Comparison of ENCODE assay signal across 8 mouse cellular contexts in genomic region chr2:75137983-75138745, GRCm38 (mm10).
DNase-seq lines count a peak whose midpoint lies in the region; ATAC-seq and TF ChIP-seq lines count a peak whose summit lies in the region.

No protein-coding gene starts in this region.

- peak overlapping the region; percentile 35 for H3K4me3 ChIP-seq in forebrain, postnatal 0 days (ENCODE audit: low read depth, low read length)
- H3K4me3 ChIP-seq in hindbrain, embryonic 10.5 days: peak overlapping the region; percentile 50
- H3K4me3 ChIP-seq in lung, embryonic 16.5 days (ENCODE audit: low read length): peak overlapping the region; percentile 42

- peak; percentile 80 for TF ChIP-seq CTCF in forebrain, postnatal 0 days (IDR thresholded peaks at IDR 0.05; ENCODE audit: low read depth)

- no peaks in the 10 kb centered on the region for H3K9me3 ChIP-seq in forebrain, postnatal 0 days (ENCODE audit: low read length)
- H3K9me3 ChIP-seq in hindbrain, embryonic 10.5 days: no peaks in the 10 kb centered on the region
- no peaks in the 10 kb centered on the region for H3K9me3 ChIP-seq in lung, embryonic 16.5 days (ENCODE audit: control insufficient read depth, low read length)

- peaks cover 60% of the 10 kb centered on the region for H3K27me3 ChIP-seq in forebrain, postnatal 0 days (ENCODE audit: insufficient read depth, low read length)
- peaks cover 90% of the 10 kb centered on the region for H3K27me3 ChIP-seq in hindbrain, embryonic 10.5 days (ENCODE audit: insufficient read depth, poor library complexity, severe bottlenecking)
- peaks cover 73% of the 10 kb centered on the region for H3K27me3 ChIP-seq in lung, embryonic 16.5 days (ENCODE audit: control insufficient read depth, insufficient read depth, low read depth, low read length)

- DNase-seq in Muller cell, postnatal 12 days (ENCODE audit: inconsistent ontology term): peak; percentile 49
- peak; percentile 12 to 48 for DNase-seq in cerebellum, adult 18-20 months
- DNase-seq in forebrain, postnatal 0 days: peak; percentile 66
- DNase-seq in hindbrain, embryonic 10.5 days (ENCODE audit: low spot score): peak; percentile 65
- peak; percentile 54 to 76 for DNase-seq in layer of hippocampus, postnatal 25 days (ENCODE audit: extremely low spot score in 1 of 2, low spot score in 1 of 2)
- peak; percentile 13 for DNase-seq in retina, postnatal 7 days (ENCODE audit: low read depth, low spot score)
- DNase-seq in urinary bladder, postnatal 36 days (ENCODE audit: low spot score in 2 of 2): peak; percentile 37 to 60

- WGBS in forebrain, postnatal 0 days: 5% methylated on average over 29 of the region's 29 CpGs
- WGBS in hindbrain, embryonic 10.5 days: 6% methylated on average over 29 of the region's 29 CpGs
- 4% methylated on average over 29 of the region's 29 CpGs for WGBS in lung, embryonic 16.5 days

- peak overlapping the region; percentile 61 for H3K4me2 ChIP-seq in forebrain, postnatal 0 days (ENCODE audit: low read depth)
- peak overlapping the region; percentile 62 for H3K4me2 ChIP-seq in lung, embryonic 16.5 days (ENCODE audit: low read depth, low read length)

- no peaks in the 10 kb centered on the region for H3K36me3 ChIP-seq in forebrain, postnatal 0 days (ENCODE audit: insufficient read depth)
- no peaks in the 10 kb centered on the region for H3K36me3 ChIP-seq in hindbrain, embryonic 10.5 days
- no peaks in the 10 kb centered on the region for H3K36me3 ChIP-seq in lung, embryonic 16.5 days (ENCODE audit: control insufficient read depth, insufficient read depth, low read length)

- peaks cover 7% of the 10 kb centered on the region; the same call in 1 of the 2 replicates for H3K4me1 ChIP-seq in forebrain, postnatal 0 days (ENCODE audit: insufficient read depth)
- H3K4me1 ChIP-seq in hindbrain, embryonic 10.5 days (replicated peaks): peaks cover 14% of the 10 kb centered on the region
- peaks cover 9% of the 10 kb centered on the region; the same call in 1 of the 2 replicates for H3K4me1 ChIP-seq in lung, embryonic 16.5 days (replicated peaks; ENCODE audit: control insufficient read depth, insufficient read depth, low read length)

- no peak overlapping the region for H3K27ac ChIP-seq in forebrain, postnatal 0 days (ENCODE audit: low read depth, low read length)
- no peak overlapping the region for H3K27ac ChIP-seq in hindbrain, embryonic 10.5 days
- H3K27ac ChIP-seq in lung, embryonic 16.5 days (ENCODE audit: low read length): no peak overlapping the region

- peak overlapping the region; percentile 22; the same call in 1 of the 2 replicates for H3K9ac ChIP-seq in forebrain, postnatal 0 days
- H3K9ac ChIP-seq in lung, embryonic 16.5 days (ENCODE audit: low read length): peak overlapping the region; percentile 21; the same call in 1 of the 2 replicates

- ATAC-seq in forebrain, postnatal 0 days: peak; percentile 66
- ATAC-seq in lung, embryonic 16.5 days (ENCODE audit: low read depth): peak; percentile 66

Comparison
In these comparisons a context has a peak if more than half of its experiments do, and no peak if none do; other contexts are left out.
1. DNase-seq: peak in every context shown above with its lines; median percentile 66 in forebrain, postnatal 0 days; 65 in hindbrain, embryonic 10.5 days; 65 in layer of hippocampus, postnatal 25 days; 49 in Muller cell, postnatal 12 days; 48 in urinary bladder, postnatal 36 days; 30 in cerebellum, adult 18-20 months; 13 in retina, postnatal 7 days.